Mouse (Mus musculus): ENCODE results near the gene Elp1. TPM values are rescaled to one million over a fixed set of nuclear protein-coding genes. Genes with fewer than 3 reads are reported as not detected.

Elp1 gene
- total and polyA plus RNA-seq, 3 experiments = 58.1 to 88.4 (median 58.2) TPM

DNA sequence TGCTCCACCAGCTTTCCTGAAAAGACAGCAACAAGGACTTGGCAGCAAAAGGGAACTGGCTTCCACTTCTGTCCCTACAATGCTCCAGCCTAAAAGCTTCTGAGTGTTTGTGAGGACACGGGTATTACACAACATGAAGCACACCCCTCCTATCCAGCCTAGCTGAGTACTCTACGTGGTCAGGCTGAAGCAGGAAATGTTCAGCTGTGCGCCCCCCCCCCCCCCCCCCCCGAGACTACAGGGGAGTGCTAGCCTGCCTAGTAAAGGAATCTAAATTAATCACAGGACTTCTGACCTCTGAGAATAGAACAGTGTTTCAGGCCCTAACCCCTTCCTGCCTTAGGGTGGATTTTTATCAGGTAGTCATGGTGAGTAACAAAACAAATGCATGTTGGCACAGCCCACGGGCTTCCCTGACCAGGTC is 34.3 kb downstream of the Elp1 start:
- TF ChIP-seq UBTF (IDR thresholded peaks at IDR 0.05; ENCODE audit: low read depth, low read length) (no peak), NELFE (IDR thresholded peaks at IDR 0.05; ENCODE audit: low read depth, low read length) (no peak)
- in situ Hi-C loops (cut with MboI; ENCODE audit: low pct_ligation_motif_present, low pct_unique_long_range_greater_than_20kb, low sequenced_read_pairs) = no loop called here
- dilution Hi-C loops (cut with MboI; ENCODE audit: extremely low pct_ligation_motif_present, extremely low pct_unique_long_range_greater_than_20kb, low sequenced_read_pairs) = no loop called here
- Histone ChIP-seq H3K79me2 (replicated peaks; ENCODE audit: control insufficient read depth, extremely low read depth, insufficient read depth, poor library complexity, severe bottlenecking) (no peaks in the 10 kb centered on the region), H3K9ac (ENCODE audit: insufficient read depth, low read depth) (no peak overlapping the region), H3K36me3 (replicated peaks in 1 of 2; ENCODE audit: control insufficient read depth in 1 of 2, insufficient read depth in 1 of 2, low read length in 1 of 2) (peaks cover 72 to 99% of the 10 kb centered on the region in 2 experiments), H3K27me3 (replicated peaks) (no peaks in the 10 kb centered on the region), H3K9me3 (replicated peaks; ENCODE audit: low read length) (no peaks in the 10 kb centered on the region), H3K27ac (ENCODE audit: insufficient read depth, low read depth) (no peak overlapping the region), H3K4me3 (replicated peaks in 1 of 3; ENCODE audit: low read depth in 2 of 3, low read length in 2 of 3, poor library complexity in 1 of 3) (no peak overlapping the region), H3K4me1 (ENCODE audit: control insufficient read depth in 1 of 2, insufficient read depth in 2 of 2) (no peaks in the 10 kb centered on the region), H3K4me2 (ENCODE audit: insufficient read depth, low read depth, poor library complexity, severe bottlenecking) (no peak overlapping the region)
- DNase-seq (ENCODE audit: extremely low read depth) = no peak

DNA sequence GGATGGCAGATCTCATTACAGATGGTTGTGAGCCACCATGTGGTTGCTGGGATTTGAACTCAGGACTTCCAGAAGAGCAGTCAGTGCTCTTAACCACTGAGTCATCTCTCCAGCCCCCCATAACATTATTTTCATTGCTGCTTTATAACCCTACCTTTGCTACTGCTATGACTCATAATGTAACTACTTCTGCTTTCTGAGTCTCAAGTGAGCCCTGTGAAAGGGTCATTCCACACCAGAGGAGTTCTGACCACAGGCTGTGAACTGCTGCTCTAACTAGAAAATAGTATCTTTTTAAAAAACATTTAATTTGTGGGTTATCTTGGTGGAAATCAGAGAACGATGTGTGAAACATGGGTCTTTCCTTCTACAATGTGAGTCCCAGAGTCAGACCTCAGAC is 44.4 kb downstream of the Elp1 start:
- in situ Hi-C loops (cut with MboI; ENCODE audit: low pct_ligation_motif_present, low pct_unique_long_range_greater_than_20kb, low sequenced_read_pairs) (no loop called here), dilution Hi-C loops (cut with MboI; ENCODE audit: extremely low pct_ligation_motif_present, extremely low pct_unique_long_range_greater_than_20kb, low sequenced_read_pairs) (no loop called here)
- H3K79me2 ChIP-seq (replicated peaks; ENCODE audit: control insufficient read depth, extremely low read depth, insufficient read depth, poor library complexity, severe bottlenecking) = no peaks in the 10 kb centered on the region
- H3K4me3 ChIP-seq (replicated peaks in 1 of 3; ENCODE audit: low read depth in 2 of 3, low read length in 2 of 3, poor library complexity in 1 of 3) = no peak overlapping the region
- peak; percentile 46 for DNase-seq (ENCODE audit: extremely low read depth)
- TF ChIP-seq ZKSCAN1 (IDR thresholded peaks at IDR 0.05; ENCODE audit: borderline replicate concordance, low read depth, low read length) (no peak), JUN (IDR thresholded peaks at IDR 0.05; ENCODE audit: insufficient read depth, low read depth, low read length) (peak; percentile 79; the same call in 1 of the 2 replicates), RCOR1 (conservative IDR thresholded peaks at IDR 0.05; ENCODE audit: low read depth, low read length) (no peak), IRF4 (IDR thresholded peaks at IDR 0.05; ENCODE audit: low read depth, low read length) (peak; percentile 84), MAZ (IDR thresholded peaks at IDR 0.05; ENCODE audit: low read depth, low read length) (no peak), EP300 (IDR thresholded peaks at IDR 0.05; ENCODE audit: low read length) (peak; percentile 66), JUND (conservative IDR thresholded peaks at IDR 0.05; ENCODE audit: low read depth, low read length) (peak; percentile 88), USF1 (IDR thresholded peaks at IDR 0.05; ENCODE audit: low read depth, low read length) (no peak)
- no peak overlapping the region for H3K4me2 ChIP-seq (ENCODE audit: insufficient read depth, low read depth, poor library complexity, severe bottlenecking)
- 0 out of 2 replicates have a peak overlapping the region, but pooled peaks have one; percentile 51 for H3K27ac ChIP-seq (ENCODE audit: insufficient read depth, low read depth)
- H3K9ac ChIP-seq (ENCODE audit: insufficient read depth, low read depth) = no peak overlapping the region
- no peaks in the 10 kb centered on the region for H3K27me3 ChIP-seq (replicated peaks)
- H3K9me3 ChIP-seq (replicated peaks; ENCODE audit: low read length) = no peaks in the 10 kb centered on the region
- H3K36me3 ChIP-seq (replicated peaks in 1 of 2; ENCODE audit: control insufficient read depth in 1 of 2, insufficient read depth in 1 of 2, low read length in 1 of 2) = peaks cover 63 to 97% of the 10 kb centered on the region in 2 experiments
- H3K4me1 ChIP-seq (ENCODE audit: control insufficient read depth in 1 of 2, insufficient read depth in 2 of 2) = peaks cover 3 to 20% of the 10 kb centered on the region in 2 experiments; a peak in 3 of 4 replicates

- no peak for DNase-seq (ENCODE audit: extremely low read depth)
- TF ChIP-seq MYC (IDR thresholded peaks at IDR 0.05; ENCODE audit: low read depth, low read length) (no peak), JUN (IDR thresholded peaks at IDR 0.05; ENCODE audit: insufficient read depth, low read depth, low read length) (no peak), GABPA (IDR thresholded peaks at IDR 0.05; ENCODE audit: insufficient replicate concordance, low read depth, low read length) (no peak), CTCF (conservative IDR thresholded peaks at IDR 0.05 in 1 of 2, IDR thresholded peaks at IDR 0.05 in 1 of 2; ENCODE audit: low read depth in 2 of 2, low read length in 2 of 2) (no peak), MAX (IDR thresholded peaks at IDR 0.05; ENCODE audit: low read length) (no peak), EP300 (IDR thresholded peaks at IDR 0.05; ENCODE audit: low read length) (no peak), POLR2A (IDR thresholded peaks at IDR 0.05; ENCODE audit: low read depth, low read length) (no peak), E2F4 (IDR thresholded peaks at IDR 0.05; ENCODE audit: insufficient replicate concordance, low read depth, low read length) (no peak)
- dilution Hi-C loops (cut with MboI; ENCODE audit: extremely low pct_ligation_motif_present, extremely low pct_unique_long_range_greater_than_20kb, low sequenced_read_pairs) = no loop called here
These were observed 45.0 kb downstream of the Elp1 start for GRCm38 (mm10) chr4:56756966-56757600.

More at GRCm38 (mm10) chr4:56756966-56757600, 45.0 kb downstream of the Elp1 start:
- Histone ChIP-seq H3K4me1 (ENCODE audit: control insufficient read depth in 1 of 2, insufficient read depth in 2 of 2) (peaks cover 3 to 20% of the 10 kb centered on the region in 2 experiments; a peak in 3 of 4 replicates), H3K9ac (ENCODE audit: insufficient read depth, low read depth) (no peak overlapping the region), H3K79me2 (replicated peaks; ENCODE audit: control insufficient read depth, extremely low read depth, insufficient read depth, poor library complexity, severe bottlenecking) (no peaks in the 10 kb centered on the region), H3K27me3 (replicated peaks) (no peaks in the 10 kb centered on the region), H3K27ac (ENCODE audit: insufficient read depth, low read depth) (peak overlapping the region; percentile 37), H3K36me3 (replicated peaks in 1 of 2; ENCODE audit: control insufficient read depth in 1 of 2, insufficient read depth in 1 of 2, low read length in 1 of 2) (peaks cover 60 to 93% of the 10 kb centered on the region in 2 experiments), H3K4me3 (replicated peaks in 1 of 3; ENCODE audit: low read depth in 2 of 3, low read length in 2 of 3, poor library complexity in 1 of 3) (no peak overlapping the region), H3K9me3 (replicated peaks; ENCODE audit: low read length) (no peaks in the 10 kb centered on the region), H3K4me2 (ENCODE audit: insufficient read depth, low read depth, poor library complexity, severe bottlenecking) (no peak overlapping the region)
- in situ Hi-C loops (cut with MboI; ENCODE audit: low pct_ligation_motif_present, low pct_unique_long_range_greater_than_20kb, low sequenced_read_pairs) = no loop called here

All from CH12.LX (cell line).